Mouse (Mus musculus): ENCODE results near the gene Gda. TPM values are rescaled to one million over a fixed set of nuclear protein-coding genes. Genes with fewer than 3 reads are reported as not detected.

Gda gene
- total RNA-seq, 2 experiments from 2014 or later = 18.0 to 19.1 TPM

DNA sequence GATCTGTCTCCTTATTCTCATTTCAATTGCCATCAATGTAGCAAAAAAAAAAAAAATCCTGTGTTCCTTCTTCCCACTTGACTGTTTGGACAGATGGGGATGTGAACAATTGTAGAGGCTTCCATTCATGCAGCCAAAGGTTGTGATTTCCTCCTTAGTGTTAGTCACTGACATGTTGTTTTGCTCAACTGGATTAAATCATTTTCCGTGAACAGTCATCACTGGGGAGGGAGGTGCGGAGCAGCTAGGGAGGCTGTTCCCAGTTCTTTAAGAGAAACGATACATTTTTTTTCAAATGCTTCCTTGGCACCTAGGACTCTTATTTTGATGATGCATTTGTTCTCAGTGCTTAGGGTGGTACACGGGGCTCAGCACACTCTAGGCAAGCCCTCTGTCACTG is 15.8 kb downstream of the Gda start:
- DNase-seq = peak; percentile 32 to 66

DNA sequence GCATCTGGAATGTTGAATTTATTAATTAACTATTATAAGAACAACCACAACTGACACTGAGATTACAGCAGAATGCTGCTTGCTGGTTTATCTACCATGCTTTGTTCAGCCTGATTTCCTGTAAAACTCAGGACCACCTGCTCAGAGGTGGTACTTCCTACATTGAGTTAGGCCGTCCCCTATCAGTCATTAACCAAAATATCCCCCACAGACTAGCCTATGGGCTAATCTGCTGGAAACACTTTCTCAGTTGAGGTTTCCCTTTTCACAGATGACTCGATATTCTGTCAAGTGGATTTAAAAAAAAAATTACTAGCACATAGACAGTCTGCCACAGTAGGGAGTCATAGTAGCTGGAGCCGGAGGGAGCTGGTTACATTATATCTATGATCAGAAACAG is 31.5 kb downstream of the Gda start:
- DNase-seq = no peak

DNA sequence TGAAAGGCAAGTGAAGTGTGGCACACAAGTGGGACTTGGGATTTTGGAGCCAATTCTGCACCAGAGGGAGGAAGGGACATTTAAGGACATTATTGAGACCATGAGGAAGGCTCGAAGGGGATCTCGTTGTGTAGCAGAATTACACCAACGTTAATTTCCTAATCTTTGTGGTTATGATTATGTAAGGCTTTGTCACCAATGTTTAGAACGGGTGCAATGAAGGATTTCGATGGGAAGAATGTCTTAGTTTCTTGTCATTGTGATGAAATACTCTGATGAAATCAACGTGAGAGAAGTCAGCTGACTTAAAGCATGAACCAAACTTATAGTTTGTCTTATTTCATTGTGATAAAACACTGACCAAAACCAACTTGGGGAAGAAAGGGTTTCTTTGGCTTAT is 32.4 kb downstream of the Gda start:
- DNase-seq = no peak

DNA sequence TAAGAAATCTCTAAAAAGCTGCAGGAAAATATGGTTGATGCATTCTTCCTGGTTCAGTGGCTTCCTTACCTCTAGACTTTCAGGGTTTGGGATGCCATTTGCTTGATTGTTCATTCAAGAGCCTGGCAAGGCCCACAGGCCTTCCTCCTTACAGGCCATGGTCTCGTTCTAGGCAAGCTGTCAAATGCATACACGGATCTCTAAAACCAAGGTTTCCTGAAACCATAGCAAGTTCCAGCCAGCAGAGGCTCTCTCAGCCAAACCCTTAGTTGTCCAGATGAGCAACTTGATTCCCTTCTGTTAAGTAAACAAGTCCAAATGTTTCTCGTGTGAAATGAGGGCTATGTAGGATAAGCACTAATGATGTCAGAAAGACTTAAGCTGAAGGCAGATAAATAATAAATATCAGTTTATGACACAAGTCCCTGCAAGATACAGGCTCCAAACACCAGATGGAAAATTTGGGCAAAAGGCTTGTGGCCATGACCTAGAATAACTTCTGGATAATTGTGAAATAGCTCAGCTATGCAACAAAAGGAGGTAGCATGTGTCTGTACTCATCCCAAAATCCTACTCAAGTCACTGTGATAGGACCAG is 34.0 kb downstream of the Gda start:
- peak; percentile 51 to 58 for DNase-seq

DNA sequence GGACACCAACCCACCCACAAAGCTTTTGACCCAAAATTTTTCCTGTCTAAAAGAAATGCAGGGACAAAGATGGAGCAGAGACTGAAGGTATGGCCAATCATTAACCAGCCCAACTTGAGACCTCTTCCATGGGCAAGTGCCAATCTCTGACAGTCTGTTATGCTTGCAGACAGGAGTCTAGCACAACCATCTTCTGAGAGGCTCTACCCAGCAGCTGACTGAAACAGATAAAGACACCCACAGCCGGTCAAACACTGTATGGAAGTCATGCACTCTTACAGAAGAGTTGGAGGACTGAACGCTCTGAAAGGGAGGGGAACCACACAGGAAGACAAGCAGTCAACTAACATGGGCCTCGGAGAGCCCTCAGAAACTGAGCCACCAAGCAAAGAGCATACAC is 36.7 kb downstream of the Gda start:
- no peak for DNase-seq

DNA sequence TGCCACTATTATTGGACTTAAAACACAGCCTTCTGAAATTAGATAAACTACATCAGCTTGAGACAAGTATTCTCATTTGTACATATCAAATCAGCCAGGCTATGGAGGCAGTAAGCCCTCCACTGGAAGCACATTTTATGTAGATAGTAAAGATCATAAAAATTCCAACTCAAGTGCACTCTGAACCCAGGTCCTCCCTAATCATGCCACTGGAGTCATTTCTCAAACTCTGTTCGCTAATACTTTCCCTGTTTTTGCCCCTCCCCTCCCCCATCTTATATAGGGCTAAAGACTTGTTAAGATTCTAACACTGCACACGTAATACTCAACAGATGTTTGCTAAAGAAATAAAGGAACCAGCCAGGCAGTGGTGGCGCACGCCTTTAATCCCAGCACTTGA is 39.9 kb downstream of the Gda start:
- no peak for DNase-seq

DNA sequence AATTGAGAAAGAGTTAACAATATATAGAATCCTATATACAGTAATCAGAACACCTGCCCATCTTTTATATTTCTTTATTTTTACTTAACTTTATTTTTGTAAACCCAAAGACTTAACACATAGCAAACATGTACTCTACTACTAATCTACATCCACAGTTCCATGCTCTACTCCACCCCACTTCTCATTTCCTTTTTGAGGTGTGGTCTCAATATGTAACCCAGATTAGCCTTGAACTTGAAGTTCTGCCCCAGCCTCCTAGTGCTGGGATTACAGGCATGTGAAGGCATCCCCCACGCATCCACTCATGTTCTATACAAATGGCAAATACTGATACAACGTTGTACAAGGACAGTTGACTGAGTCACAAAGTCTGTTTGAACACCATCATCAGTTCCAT is 40.4 kb downstream of the Gda start:
- DNase-seq = no peak

DNA sequence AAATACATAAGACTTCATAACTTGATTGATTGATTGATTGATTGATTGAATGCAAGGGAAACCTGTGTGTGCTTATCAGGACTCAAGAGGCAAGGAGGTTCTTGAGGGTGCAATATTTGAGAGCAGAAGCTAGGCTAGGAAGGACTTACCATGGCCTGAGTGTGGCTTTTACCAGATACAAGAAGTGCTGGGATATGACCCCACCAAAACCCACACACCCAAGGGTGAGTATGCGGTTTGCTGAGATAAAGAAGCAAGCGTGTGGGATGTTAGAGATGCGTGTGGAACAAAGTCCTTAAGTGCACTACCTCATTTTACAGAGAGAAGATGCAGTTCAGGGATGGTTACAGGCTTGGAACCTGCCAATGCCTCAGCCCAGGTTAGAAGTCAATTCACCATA is 41.0 kb downstream of the Gda start:
- no peak for DNase-seq

DNA sequence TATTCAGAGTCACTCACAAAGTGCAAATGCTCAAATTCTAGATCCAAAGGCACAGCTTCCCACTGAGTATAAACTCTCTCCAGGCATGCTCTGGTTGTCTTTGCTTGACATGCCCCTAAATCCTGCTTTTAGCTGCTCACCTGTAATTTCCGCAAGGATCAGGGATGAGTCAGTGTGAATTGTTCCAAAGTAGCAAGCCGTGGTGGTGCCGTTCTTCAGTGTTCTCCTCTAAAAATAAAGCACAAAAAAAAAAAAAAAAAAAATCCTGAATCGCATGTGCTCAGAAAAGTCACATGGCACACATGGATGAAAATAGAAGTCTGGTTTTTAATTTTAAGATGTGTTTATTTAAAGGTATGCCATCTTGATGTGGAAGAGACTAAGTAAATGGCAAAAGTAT is 47.9 kb downstream of the Gda start:
- DNase-seq = no peak

DNA sequence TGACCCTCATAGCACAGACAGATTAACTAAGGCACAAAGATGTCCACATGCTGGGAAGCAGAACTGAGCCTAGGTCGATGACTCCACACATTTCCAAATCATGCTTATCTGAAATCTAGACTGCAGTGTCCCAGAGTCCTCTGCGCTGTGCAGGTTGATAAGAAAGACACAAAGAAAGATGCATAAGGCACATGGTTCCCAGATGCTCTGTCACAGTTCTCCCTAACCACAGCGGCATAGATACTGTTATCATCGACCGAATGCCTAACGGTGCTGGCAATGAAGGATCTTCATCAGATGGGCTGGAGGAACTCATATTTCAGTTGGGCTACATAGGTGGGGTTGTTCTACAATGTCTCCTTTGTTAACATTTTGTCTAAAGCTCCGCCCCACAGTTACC is 49.5 kb downstream of the Gda start:
- no peak for DNase-seq

DNA sequence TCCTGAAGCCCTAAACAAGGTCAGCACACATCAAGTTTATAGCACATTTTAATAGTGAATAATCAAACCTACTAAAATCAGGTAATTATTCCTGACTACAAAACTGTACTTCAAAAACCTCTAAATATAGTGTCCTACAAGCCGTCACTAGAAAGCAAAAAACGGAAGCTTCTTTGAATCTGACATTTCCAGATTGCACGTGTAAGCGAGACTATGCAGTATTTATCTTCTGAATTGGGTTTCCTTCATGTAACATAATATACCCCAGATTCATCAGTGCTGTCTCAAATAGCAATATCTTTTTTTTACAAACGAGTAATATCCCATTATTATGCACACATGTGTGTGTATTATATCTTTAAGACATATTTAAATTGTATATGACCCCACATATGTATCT is 54.8 kb downstream of the Gda start:
- no peak for DNase-seq

DNA sequence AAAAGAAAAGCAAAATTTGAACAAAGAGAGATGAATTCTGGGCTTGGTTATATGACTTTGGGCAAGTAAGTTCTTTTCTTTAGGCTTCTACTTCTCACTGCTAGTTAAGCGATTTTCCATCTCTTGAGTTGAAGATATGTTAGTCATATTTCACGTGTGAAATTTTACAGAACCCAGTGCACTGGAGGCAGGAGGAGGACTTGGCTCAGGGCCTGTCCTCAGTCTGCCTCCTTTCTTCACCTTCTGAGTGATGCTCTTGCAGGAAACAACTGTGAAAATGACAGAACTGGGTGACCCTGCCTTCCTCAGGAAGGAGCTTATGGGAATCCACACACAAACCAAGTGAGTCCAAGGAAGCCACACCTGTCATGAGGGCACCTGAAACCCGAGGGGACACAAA is 57.9 kb downstream of the Gda start:
- DNase-seq = no peak

DNA sequence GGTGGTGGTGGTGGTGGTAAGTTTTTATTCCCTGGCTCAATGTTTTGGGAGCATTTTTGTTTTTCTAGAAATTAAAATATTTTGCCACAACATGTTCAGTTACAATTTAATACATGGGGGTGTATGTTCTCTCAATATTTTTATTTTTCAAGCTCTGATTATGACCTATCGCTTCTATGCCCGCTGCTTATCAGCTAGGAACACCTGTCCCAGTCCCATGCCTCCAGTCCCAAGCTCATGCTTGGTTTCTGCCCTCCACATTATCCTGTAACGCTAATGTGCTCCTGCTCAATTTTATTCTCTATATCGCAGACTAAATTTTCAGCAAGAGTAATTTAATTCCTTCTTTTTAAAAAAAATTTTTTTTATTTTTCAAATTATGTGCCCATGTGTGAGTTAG is 64.1 kb downstream of the Gda start:
- no peak for DNase-seq

DNA sequence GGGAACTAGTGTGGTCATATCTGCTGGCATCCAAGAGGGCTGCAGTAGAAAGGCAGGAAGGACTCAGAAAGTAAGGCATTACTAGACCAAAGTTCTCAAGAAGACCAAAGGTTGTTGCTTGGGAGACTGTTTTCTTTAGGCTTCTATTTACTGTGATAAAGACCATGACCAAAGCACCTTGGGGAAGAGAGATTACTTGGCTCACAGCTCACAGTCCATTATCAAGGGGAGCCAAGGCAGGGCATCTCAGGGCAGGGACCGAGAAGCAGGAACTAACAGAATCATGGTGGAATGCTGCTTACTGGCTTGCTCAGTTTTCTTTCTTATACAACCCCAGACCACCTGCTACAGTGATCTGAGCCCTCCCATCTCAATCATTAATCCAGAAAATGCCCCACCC is 65.9 kb downstream of the Gda start:
- no peak for DNase-seq

DNA sequence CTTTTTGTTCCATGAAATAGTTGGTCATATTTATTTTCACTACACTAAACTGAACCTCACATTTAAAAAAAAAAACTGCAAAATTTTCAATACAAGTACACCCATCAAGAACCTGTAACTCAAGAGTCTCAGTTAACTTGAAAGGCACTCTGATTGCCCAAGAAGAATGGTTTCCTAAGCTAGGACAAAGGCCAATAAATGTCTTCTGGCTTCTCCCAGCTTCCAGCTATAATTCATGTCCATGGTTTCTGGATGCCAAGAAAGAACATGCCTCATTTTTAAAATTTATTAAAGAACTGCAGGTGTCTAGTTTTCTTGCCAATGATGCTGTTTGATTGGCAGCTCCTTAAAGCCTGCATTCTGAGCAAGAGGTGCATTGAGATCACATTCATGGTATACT is 75.3 kb downstream of the Gda start:
- DNase-seq = no peak

DNA sequence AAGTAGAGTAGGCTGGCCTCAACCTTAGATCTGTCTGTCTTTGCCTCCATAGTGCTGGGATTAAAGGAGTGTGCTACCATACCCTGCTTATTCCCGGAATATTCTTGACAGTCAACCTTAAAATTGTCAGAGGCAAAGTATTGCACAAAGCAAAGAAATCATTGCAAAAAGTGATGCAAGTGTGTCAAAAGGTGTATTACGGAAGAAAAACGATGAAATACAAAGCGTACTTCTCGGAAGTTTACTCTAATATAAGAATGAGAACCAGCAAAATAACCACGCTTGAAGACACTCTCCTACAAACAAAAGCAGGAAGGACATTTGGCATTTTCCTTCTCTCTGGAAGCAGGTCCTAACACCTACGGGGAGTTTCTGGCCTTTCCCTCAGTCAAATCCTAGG is 76.9 kb downstream of the Gda start:
- DNase-seq = no peak

DNA sequence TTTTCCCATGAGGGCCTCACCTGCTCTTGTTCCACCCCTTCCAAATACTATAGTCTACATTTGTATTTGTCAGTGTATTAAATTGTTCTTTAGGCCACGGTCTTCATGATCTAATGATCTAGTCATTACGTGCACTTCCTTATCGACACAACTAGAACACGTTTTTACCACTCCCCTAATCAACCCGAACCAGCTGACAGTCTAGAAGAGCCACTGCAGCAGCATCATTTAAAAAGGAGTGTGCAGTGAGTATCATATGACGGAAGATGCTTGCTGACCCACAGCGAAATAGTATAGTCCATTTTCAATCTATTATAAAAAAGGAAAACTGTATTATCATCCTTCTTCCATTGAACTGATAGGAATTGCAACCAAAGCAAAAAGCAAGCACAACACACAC is 82.3 kb downstream of the Gda start:
- DNase-seq = no peak

DNA sequence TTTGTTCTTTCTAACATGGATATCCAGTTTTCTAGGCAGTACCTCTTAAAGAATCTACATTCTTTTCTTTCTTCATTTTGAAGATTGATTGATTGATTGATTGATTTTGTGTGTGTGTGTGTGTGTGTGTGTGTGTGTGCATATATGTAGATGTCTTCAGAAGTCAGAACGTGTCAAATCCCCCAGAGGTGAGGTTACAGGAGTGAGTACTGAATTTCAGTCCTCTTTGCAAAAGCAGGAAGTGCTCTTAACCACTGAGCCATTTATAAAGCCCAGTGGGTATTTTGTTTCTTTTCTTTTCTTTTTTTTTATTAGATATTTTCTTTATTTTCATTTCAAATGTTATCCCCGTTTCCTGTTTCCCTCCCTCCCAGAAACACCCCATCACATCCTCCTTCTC is 86.4 kb downstream of the Gda start:
- no peak for DNase-seq

DNA sequence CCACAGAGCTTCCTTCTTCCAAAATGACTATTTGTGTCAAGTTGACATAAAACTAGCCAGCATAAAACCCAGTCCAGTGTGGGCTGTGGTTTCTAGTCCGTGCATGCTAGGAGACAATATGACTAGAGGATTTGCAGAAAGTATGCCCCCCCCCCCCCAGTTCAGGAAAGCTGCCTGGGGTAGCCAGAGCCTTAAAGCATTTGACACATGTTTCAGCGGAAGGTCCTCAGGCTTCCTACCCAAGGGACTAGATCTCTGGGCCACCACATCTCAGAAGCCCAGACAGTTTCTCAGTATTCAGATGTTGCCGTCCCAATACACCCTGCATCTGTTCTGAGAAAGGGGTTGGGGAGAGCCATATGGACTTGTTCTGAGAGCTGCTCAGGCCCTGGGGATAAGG is 89.0 kb downstream of the Gda start:
- DNase-seq = peak in 1 of 2 experiments; percentile 55

DNA sequence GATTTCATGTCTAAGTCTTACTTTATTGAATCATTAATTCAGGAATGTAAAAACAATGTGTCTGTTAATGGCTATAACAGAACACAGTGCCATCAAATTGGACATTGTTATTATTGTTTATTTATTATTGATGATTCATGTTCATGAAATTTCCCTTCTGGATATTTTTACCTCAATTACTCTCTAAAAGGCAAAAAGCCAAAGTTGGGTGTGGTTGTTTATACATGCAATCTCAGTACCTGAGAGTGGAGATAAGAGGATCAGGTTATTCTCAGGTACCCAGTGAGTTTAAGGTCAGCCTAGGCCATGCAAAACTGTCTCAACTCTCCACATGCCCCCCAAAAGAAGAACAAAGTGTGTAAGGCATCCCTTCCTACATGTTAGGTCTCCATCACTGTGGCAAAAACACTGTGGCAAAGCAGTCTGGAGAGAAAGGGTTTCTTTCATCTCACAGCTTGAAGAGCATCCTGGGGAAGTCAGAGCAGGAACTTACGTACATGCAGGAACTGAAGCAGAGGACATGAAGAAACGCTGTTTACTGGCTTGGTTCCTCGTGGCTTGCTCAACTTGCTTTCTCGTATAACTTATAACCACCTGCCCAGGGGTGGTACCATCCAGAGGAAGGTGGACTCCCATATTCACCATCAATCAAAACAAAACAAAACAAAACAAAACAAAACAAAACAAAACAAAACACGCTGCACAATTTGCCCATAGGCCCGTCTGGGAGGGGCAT is 89.6 kb downstream of the Gda start:
- DNase-seq = peak; percentile 33 to 59

DNA sequence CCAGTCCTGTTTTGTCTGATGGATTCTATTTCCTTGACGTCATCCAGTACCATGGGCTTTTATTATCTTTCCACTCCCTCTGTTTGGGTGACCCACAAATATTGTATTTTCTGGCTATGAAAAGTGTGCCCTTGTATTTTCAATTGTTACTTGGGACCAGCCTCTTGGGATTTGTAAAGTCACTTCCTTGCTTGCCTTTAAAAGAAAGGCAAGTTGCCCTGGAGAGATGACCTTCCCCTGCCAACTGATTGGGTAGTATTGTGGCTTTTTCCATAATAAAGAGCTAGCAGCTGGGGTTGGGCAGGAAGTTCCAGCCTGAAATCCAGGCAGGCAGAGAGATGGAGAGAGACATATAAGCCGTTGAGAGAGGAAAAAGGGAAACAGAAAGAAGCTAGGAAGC is 91.5 kb downstream of the Gda start:
- DNase-seq = peak; percentile 33 to 56

DNA sequence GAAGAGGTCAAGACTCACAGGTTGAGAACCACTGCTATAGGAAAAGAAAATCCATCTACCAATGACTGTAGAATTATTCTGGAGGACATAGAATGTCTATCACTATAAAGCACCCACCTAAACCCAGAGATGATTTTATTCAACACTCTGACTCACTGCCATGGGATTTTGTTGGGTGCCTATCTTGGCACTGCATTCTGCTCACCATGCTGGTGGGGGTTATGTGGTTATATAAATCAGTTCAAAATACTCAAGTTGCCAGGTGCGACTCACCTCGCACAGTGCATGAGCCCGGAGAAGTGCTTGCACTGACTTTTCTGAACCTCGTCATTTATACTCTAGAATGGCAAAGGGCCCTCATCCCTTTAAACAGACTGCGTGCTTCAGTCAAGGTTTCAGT is 94.0 kb downstream of the Gda start:
- no peak for DNase-seq

DNA sequence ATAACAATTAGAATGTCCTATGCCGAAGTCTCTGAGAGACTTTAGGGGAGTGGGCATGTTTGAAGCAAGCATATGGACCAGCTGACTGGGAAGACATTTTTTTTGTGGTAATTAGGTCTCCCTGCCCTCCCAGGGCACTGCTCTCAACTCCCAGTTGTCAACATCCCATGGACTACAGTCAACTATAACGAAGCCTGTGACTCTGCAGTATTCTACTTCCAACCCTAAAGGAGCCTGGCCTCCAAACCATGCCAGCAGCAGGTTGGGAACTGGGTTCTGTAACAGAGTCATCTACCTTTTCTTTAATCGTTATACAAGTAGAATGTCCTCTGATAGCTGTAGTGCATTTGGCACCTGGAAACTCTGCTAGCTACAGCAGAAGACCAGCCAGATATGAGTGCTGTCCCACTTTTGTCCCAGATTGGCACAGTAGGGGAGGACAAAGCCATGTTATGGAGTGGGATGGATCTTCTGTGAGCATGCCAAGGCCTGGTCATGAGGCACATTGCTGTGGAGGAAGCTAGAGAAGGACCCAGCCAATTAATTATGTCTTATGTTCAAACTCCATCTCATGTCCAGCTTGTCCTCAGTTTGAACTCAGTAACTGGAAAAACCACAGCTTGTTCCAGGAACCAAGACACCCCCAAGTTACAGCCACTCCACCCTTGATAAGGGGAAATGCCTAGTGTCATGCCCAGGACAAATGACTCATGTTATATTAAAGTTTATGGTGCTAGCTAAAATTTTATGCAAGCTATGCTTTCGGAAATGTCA is 96.6 kb downstream of the Gda start:
- peak; percentile 55 to 80 for DNase-seq
